Mouse (Mus musculus): ENCODE measurements around the gene D2hgdh. TPM values are rescaled to one million over a fixed set of nuclear protein-coding genes. Genes with fewer than 3 reads are reported as not detected.
"Not testable (repeated sequence)": the region's sequence is repeated elsewhere in the genome, so short reads cannot be mapped to it uniquely, and the experiment has no call there.

The D2hgdh gene
- polyA plus RNA-seq, 1 experiment from 2014 or later, result 18.4 TPM

GRCm38 (mm10) chr1:93881778-93882177, 57.1 kb downstream of the D2hgdh start:
- H3K4me1 ChIP-seq; H3K27me3 ChIP-seq; ATAC-seq (ENCODE audit: low FRiP score, low read depth); H3K9ac ChIP-seq; H3K27ac ChIP-seq; H3K4me2 ChIP-seq (replicated peaks); H3K4me3 ChIP-seq; H3K9me3 ChIP-seq; H3K36me3 ChIP-seq: not testable (repeated sequence)
- WGBS, result no CpG with 5 or more reads among the region's 11 CpGs

- ATAC-seq (ENCODE audit: low FRiP score, low read depth); H3K36me3 ChIP-seq; H3K4me3 ChIP-seq; H3K4me1 ChIP-seq; H3K27ac ChIP-seq; H3K4me2 ChIP-seq (replicated peaks); H3K27me3 ChIP-seq; H3K9me3 ChIP-seq; H3K9ac ChIP-seq: not testable (repeated sequence)
- whole genome bisulfite sequencing, result 62% methylated on average over 1 of the region's 1 CpGs
Measured at GRCm38 (mm10) chr1:93890936-93891335, 66.2 kb downstream of the D2hgdh start.

GRCm38 (mm10) chr1:93897395-93897794, 72.7 kb downstream of the D2hgdh start:
- WGBS, result no CpG with 5 or more reads among the region's 1 CpGs
- H3K36me3 ChIP-seq; H3K27me3 ChIP-seq; H3K4me1 ChIP-seq; ATAC-seq (ENCODE audit: low FRiP score, low read depth); H3K4me2 ChIP-seq (replicated peaks); H3K9me3 ChIP-seq; H3K9ac ChIP-seq; H3K27ac ChIP-seq; H3K4me3 ChIP-seq: not testable (repeated sequence)

DNA sequence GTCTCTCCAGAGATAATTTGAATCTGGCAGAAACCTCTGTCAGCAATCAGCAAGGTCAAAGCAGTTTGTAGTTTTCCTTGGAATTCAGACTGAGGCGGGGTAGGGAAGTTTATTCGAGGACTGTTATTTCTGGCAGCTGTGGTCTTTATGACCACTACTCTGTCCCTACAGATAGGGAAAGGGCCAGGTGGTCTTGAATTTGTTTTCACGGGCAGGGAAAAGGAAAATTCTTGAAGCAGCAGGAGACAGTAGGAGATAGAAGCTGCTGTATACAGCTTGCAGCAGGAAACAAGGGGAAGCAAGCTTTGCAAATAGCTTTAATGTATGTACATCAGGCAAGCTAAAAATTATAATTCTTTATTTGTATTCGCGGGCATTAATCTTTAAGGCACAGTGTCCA, 76.6 kb downstream of the D2hgdh start:
- ATAC-seq (ENCODE audit: low FRiP score, low read depth); H3K27ac ChIP-seq; H3K4me3 ChIP-seq; H3K9ac ChIP-seq; H3K36me3 ChIP-seq; H3K4me1 ChIP-seq; H3K9me3 ChIP-seq; H3K4me2 ChIP-seq (replicated peaks); H3K27me3 ChIP-seq: not testable (repeated sequence)
- 43% methylated on average over 5 of the region's 5 CpGs for WGBS

Other genes with a start within 250 kb of the D2hgdh start
- 200 and 212 TPM in 2 replicates for gene Stk25, start 166.2 kb upstream of the D2hgdh start, polyA plus RNA-seq (2015; fragmentation: Nextera tagmentation; extraction: Ambion mirVana)
- 25.5 and 26.5 TPM in 2 replicates for gene Bok, start 139.2 kb upstream of the D2hgdh start, polyA plus RNA-seq (2015; fragmentation: Nextera tagmentation; extraction: Ambion mirVana)
- gene Atg4b, start 73.4 kb upstream of the D2hgdh start, polyA plus RNA-seq (2015; fragmentation: Nextera tagmentation; extraction: Ambion mirVana), result 88.0 and 99.4 TPM in 2 replicates
- 54.4 and 55.2 TPM in 2 replicates for gene Thap4, start 70.0 kb upstream of the D2hgdh start, polyA plus RNA-seq (2015; fragmentation: Nextera tagmentation; extraction: Ambion mirVana)
- gene Dtymk, start 23.0 kb upstream of the D2hgdh start, polyA plus RNA-seq (2015; fragmentation: Nextera tagmentation; extraction: Ambion mirVana), result 251 and 255 TPM in 2 replicates
- gene Ing5, start 20.9 kb upstream of the D2hgdh start, polyA plus RNA-seq (2015; fragmentation: Nextera tagmentation; extraction: Ambion mirVana), result 15.1 and 15.6 TPM in 2 replicates
- gene Gal3st2, start 36.4 kb downstream of the D2hgdh start, polyA plus RNA-seq (2015; fragmentation: Nextera tagmentation; extraction: Ambion mirVana), result 0.17 TPM in 1 of 2 replicates, not detected in the other
- 0.13 TPM in 1 of 2 replicates, not detected in the other for gene Gal3st2b, start 93.4 kb downstream of the D2hgdh start, polyA plus RNA-seq (2015; fragmentation: Nextera tagmentation; extraction: Ambion mirVana)
- not detected in 2 replicates for gene Gal3st2c, start 165.6 kb downstream of the D2hgdh start, polyA plus RNA-seq (2015; fragmentation: Nextera tagmentation; extraction: Ambion mirVana)
- not detected in 2 replicates for gene Neu4, start 195.5 kb downstream of the D2hgdh start, polyA plus RNA-seq (2015; fragmentation: Nextera tagmentation; extraction: Ambion mirVana)
- gene Pdcd1, start 227.6 kb downstream of the D2hgdh start, polyA plus RNA-seq (2015; fragmentation: Nextera tagmentation; extraction: Ambion mirVana), result 0.14 and 0.22 TPM in 2 replicates